9 mouse cellular contexts compared by ENCODE assay signal in genomic region chr1:181000501-181001092, GRCm38 (mm10). TPM values are rescaled to one million over a fixed set of nuclear protein-coding genes. Genes with fewer than 3 reads are reported as not detected.
DNase-seq lines count a peak whose midpoint lies in the region; ATAC-seq and TF ChIP-seq lines count a peak whose summit lies in the region.
"Had no signal": no experiment of that assay in that cellular context is flagged by ENCODE, and none has a peak within 500 bp of the region (broad histone marks: within the 10 kb centered on the region; RNA-seq: fewer than 3 reads in every experiment).

No protein-coding gene starts in this region.

- no peak; the same call in 1 of the 2 replicates for ATAC-seq in liver, embryonic 12.5 days
- ATAC-seq in liver, embryonic 16.5 days (ENCODE audit: low read depth), result peak; percentile 53

- H3K27ac ChIP-seq in liver, adult 2 months (replicated peaks; ENCODE audit: insufficient read depth, low read depth, low read length), result peak overlapping the region; percentile 40
- no peak overlapping the region for H3K27ac ChIP-seq in liver, embryonic 12.5 days
- H3K27ac ChIP-seq in liver, embryonic 16.5 days (ENCODE audit: low read length), result no peak overlapping the region

- no peak overlapping the region for H3K4me3 ChIP-seq in liver, adult 2 months (ENCODE audit: insufficient read depth, low read depth, low read length)
- H3K4me3 ChIP-seq in liver, embryonic 12.5 days, result no peak overlapping the region
- H3K4me3 ChIP-seq in liver, embryonic 16.5 days (ENCODE audit: low read depth, low read length), result no peak overlapping the region
- H3K4me3 ChIP-seq: erythroblast, embryonic 14.5 days had no signal

- H3K4me1 ChIP-seq in liver, adult 2 months (ENCODE audit: control insufficient read depth, insufficient read depth, low read length), result peaks cover 25% of the 10 kb centered on the region
- H3K4me1 ChIP-seq in liver, embryonic 12.5 days, result peaks cover 7% of the 10 kb centered on the region; the same call in 1 of the 2 replicates
- H3K4me1 ChIP-seq in liver, embryonic 16.5 days (ENCODE audit: control insufficient read depth, low read depth, low read length), result peaks cover 5% of the 10 kb centered on the region

- peaks cover 7% of the 10 kb centered on the region; the same call in 1 of the 2 replicates for H3K79me2 ChIP-seq in liver, adult 2 months (ENCODE audit: control insufficient read depth, insufficient read depth, low read length)

- peaks cover 31% of the 10 kb centered on the region for H3K36me3 ChIP-seq in liver, adult 2 months (ENCODE audit: control insufficient read depth, insufficient read depth, low read length)
- H3K36me3 ChIP-seq in liver, embryonic 12.5 days, result no peaks in the 10 kb centered on the region
- H3K36me3 ChIP-seq in liver, embryonic 16.5 days (ENCODE audit: control insufficient read depth, insufficient read depth), result no peaks in the 10 kb centered on the region

- H3K9ac ChIP-seq in liver, adult 2 months (ENCODE audit: low read depth, low read length), result no peak overlapping the region
- no peak overlapping the region for H3K9ac ChIP-seq in liver, embryonic 12.5 days
- no peak overlapping the region; the same call in 1 of the 2 replicates for H3K9ac ChIP-seq in liver, embryonic 16.5 days (ENCODE audit: low read depth, low read length)

- peak; percentile 80 for DNase-seq in liver, adult 2 months (ENCODE audit: extremely low read depth, low read depth, low spot score)
- DNase-seq in adrenal gland, postnatal 25 days, result peak; percentile 70
- peak; percentile 59 for DNase-seq in kidney, adult 18-20 months
- DNase-seq in left cerebral cortex, adult 18-20 months (ENCODE audit: low spot score in 2 of 2), result no peak
- DNase-seq in right cerebral cortex, adult 18-20 months, result no peak
- no peak for DNase-seq in heart, adult 11 months

- H3K9me3 ChIP-seq in liver, embryonic 12.5 days (replicated peaks), result no peaks in the 10 kb centered on the region
- H3K9me3 ChIP-seq in liver, embryonic 16.5 days (replicated peaks; ENCODE audit: control insufficient read depth, low read length), result no peaks in the 10 kb centered on the region

- H3K4me2 ChIP-seq in liver, embryonic 12.5 days, result no peak overlapping the region
- no peak overlapping the region for H3K4me2 ChIP-seq in liver, embryonic 16.5 days (ENCODE audit: low read depth, low read length)

- TF ChIP-seq CTCF in liver, adult 2 months (IDR thresholded peaks at IDR 0.05; ENCODE audit: low read depth, low read length), result no peak

- no peaks in the 10 kb centered on the region for H3K27me3 ChIP-seq in liver, adult 2 months (ENCODE audit: control insufficient read depth, insufficient read depth, low read length)
- H3K27me3 ChIP-seq in liver, embryonic 12.5 days (replicated peaks), result peaks cover 20% of the 10 kb centered on the region
- no peaks in the 10 kb centered on the region for H3K27me3 ChIP-seq in liver, embryonic 16.5 days (ENCODE audit: control insufficient read depth, insufficient read depth, low read depth, low read length)

- WGBS in liver, adult 2 months, result 14% methylated on average over 10 of the region's 10 CpGs
- 51% methylated on average over 10 of the region's 10 CpGs for WGBS in liver, embryonic 12.5 days (ENCODE audit: insufficient replicate concordance)
- WGBS in liver, embryonic 16.5 days (ENCODE audit: insufficient replicate concordance), result 46% methylated on average over 10 of the region's 10 CpGs

- no peak for TF ChIP-seq POLR2A in liver, adult 2 months (IDR thresholded peaks at IDR 0.05; ENCODE audit: extremely low read depth, insufficient read depth, low read length)

RNA-seq across cellular contexts. Expression of gene Ephx1, which starts 20.1 kb away (rescaled TPM):
- 220 and 428 TPM in 2 replicates for total RNA-seq in liver, adult 2 months (2014; rRNA removed)
- polyA plus RNA-seq in liver, adult 2 months (2012; rRNA removed), result 287 and 304 TPM in 2 replicates
- 2.1 and 2.2 TPM in 2 replicates for polyA plus RNA-seq in liver, embryonic 12.5 days (2016; fragmentation: Nextera tagmentation; extraction: Ambion mirVana)
- 95.7 and 112 TPM in 2 replicates for total RNA-seq in adrenal gland, postnatal 25 days (2021)
- 10.1 and 11.3 TPM in 2 replicates for polyA plus RNA-seq in liver, embryonic 16.5 days (2015; fragmentation: Nextera tagmentation; extraction: Ambion mirVana)
- 10 to 100 TPM; 27.6 to 30.8 TPM for total RNA-seq in left cerebral cortex, adult 18-20 months (2021)
- polyA plus RNA-seq: erythroblast, embryonic 14.5 days had no signal

RNA-seq across cellular contexts. Expression of gene 9130409I23Rik, which starts 50.4 kb away (rescaled TPM):
- total RNA-seq in liver, adult 2 months (2014; rRNA removed), result 11.2 and 23.4 TPM in 2 replicates
- 3.8 and 4.2 TPM in 2 replicates for polyA plus RNA-seq in liver, adult 2 months (2012; rRNA removed)
- polyA plus RNA-seq in liver, embryonic 12.5 days (2016; fragmentation: Nextera tagmentation; extraction: Ambion mirVana), result 0.08 TPM in 1 of 2 replicates, not detected in the other
- not detected in 2 replicates for total RNA-seq in adrenal gland, postnatal 25 days (2021)
- 0.15 TPM in 2 replicates for polyA plus RNA-seq in liver, embryonic 16.5 days (2015; fragmentation: Nextera tagmentation; extraction: Ambion mirVana)
- total RNA-seq in left cerebral cortex, adult 18-20 months (2021), result not detected
- polyA plus RNA-seq: erythroblast, embryonic 14.5 days had no signal

RNA-seq across cellular contexts. Expression of gene Tmem63a, which starts 58.5 kb away (rescaled TPM):
- 9.5 and 12.8 TPM in 2 replicates for total RNA-seq in liver, adult 2 months (2014; rRNA removed)
- 14.6 and 15.8 TPM in 2 replicates for polyA plus RNA-seq in liver, adult 2 months (2012; rRNA removed)
- polyA plus RNA-seq in liver, embryonic 12.5 days (2016; fragmentation: Nextera tagmentation; extraction: Ambion mirVana), result 6.5 and 6.6 TPM in 2 replicates
- total RNA-seq in adrenal gland, postnatal 25 days (2021), result 77.2 and 92.4 TPM in 2 replicates
- 8.9 and 10.9 TPM in 2 replicates for polyA plus RNA-seq in liver, embryonic 16.5 days (2015; fragmentation: Nextera tagmentation; extraction: Ambion mirVana)
- 10 to 100 TPM; 15.5 to 19.4 TPM for total RNA-seq in left cerebral cortex, adult 18-20 months (2021)

Comparison
In these comparisons a context has a peak if more than half of its experiments do, and no peak if none do; other contexts are left out.
1. DNase-seq: peak in liver, adult 2 months (single experiment), adrenal gland, postnatal 25 days (single experiment) and kidney, adult 18-20 months (single experiment); none in left cerebral cortex, adult 18-20 months (0 of 2), right cerebral cortex, adult 18-20 months (single experiment) and heart, adult 11 months (single experiment).
2. RNA of gene 9130409I23Rik, which starts 50.4 kb away (total RNA-seq): 11.2 to 23.4 TPM in liver, adult 2 months; not detected in adrenal gland, postnatal 25 days and not detected in left cerebral cortex, adult 18-20 months; every median in the first group is over 10 times any median in the second.